In the genomic region with DNA sequence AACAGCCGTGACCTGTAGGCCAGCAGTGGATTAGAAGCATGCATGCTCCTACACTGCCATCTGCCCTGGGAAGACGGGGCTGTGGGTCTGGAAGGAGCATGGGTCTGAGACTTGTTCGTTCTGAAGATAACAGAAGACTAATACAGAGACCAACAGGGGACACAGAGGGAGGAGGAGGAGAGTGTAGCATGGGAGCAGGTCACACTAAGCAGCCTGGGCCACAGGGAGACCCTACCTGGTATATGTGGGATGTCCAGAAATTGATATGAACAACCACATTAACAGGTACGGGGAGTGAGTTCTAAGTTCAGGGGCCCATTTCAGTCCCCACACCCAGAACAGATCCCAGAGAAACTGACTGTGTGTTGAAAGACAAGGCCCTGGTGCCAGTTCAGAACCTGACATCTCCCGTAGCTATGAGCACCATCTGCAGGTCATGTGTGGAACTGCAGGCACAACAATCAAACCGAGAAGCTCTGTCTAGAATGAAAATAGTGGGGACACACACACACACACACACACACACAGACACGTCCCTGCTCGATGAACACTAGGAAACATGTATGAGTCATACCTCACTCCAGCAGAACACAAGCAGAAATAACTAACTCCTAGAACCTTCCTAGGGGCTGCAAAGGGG, we compare ENCODE assay signal across 8 mouse cellular contexts.
DNase-seq lines count a peak whose midpoint lies in the region; ATAC-seq lines count a peak whose summit lies in the region.

No protein-coding gene starts in this region.

- no peaks in the 10 kb centered on the region for H3K36me3 ChIP-seq in heart, embryonic 11.5 days (ENCODE audit: control insufficient read depth, insufficient read depth, low read length)

- no peaks in the 10 kb centered on the region for H3K27me3 ChIP-seq in heart, embryonic 11.5 days (ENCODE audit: control insufficient read depth, insufficient read depth, low read length)

- 31% methylated on average over 8 of the region's 8 CpGs for WGBS in heart, embryonic 11.5 days (ENCODE audit: insufficient replicate concordance)

- H3K4me2 ChIP-seq in heart, embryonic 11.5 days = no peak overlapping the region

- no peak for ATAC-seq in heart, embryonic 11.5 days (replicated peaks; ENCODE audit: insufficient number of reproducible peaks, low FRiP score, low TSS enrichment)

- peak; percentile 39 to 79 for DNase-seq in heart, adult 18-20 months
- DNase-seq in R1 (ENCODE audit: low read depth, low spot score) = peak; percentile 73
- DNase-seq in cerebellum, postnatal 10 days = peak; percentile 89 to 92
- DNase-seq in frontal cortex, postnatal 10 days (ENCODE audit: low spot score in 2 of 2) = peak; percentile 67 to 82
- DNase-seq in layer of hippocampus, adult 8-10 months (ENCODE audit: low spot score in 2 of 2) = peak; percentile 83 to 91
- DNase-seq in lung, postnatal 25 days (ENCODE audit: low spot score) = peak; percentile 37
- DNase-seq in right cerebral cortex, postnatal 10 days (ENCODE audit: low spot score in 2 of 2) = peak; percentile 86 to 91

- H3K4me1 ChIP-seq in heart, embryonic 11.5 days (ENCODE audit: control insufficient read depth, insufficient read depth, low read length) = no peaks in the 10 kb centered on the region

- no peak overlapping the region for H3K27ac ChIP-seq in heart, embryonic 11.5 days (ENCODE audit: low read depth, low read length)

- no peak overlapping the region for H3K9ac ChIP-seq in heart, embryonic 11.5 days (ENCODE audit: low read depth, low read length)

- no peak overlapping the region for H3K4me3 ChIP-seq in heart, embryonic 11.5 days (ENCODE audit: low read depth, low read length)

- no peaks in the 10 kb centered on the region for H3K9me3 ChIP-seq in heart, embryonic 11.5 days (replicated peaks; ENCODE audit: control insufficient read depth, low read length)

Comparison
In these comparisons a context has a peak if more than half of its experiments do, and no peak if none do; other contexts are left out.
1. DNase-seq: peak in every context shown above with its lines; median percentile 90 in cerebellum, postnatal 10 days; 88 in right cerebral cortex, postnatal 10 days; 87 in layer of hippocampus, adult 8-10 months; 74 in frontal cortex, postnatal 10 days; 73 in R1; 59 in heart, adult 18-20 months; 37 in lung, postnatal 25 days.